Mouse (Mus musculus): ENCODE measurements around the gene Ncoa5.

Ncoa5 gene

DNA sequence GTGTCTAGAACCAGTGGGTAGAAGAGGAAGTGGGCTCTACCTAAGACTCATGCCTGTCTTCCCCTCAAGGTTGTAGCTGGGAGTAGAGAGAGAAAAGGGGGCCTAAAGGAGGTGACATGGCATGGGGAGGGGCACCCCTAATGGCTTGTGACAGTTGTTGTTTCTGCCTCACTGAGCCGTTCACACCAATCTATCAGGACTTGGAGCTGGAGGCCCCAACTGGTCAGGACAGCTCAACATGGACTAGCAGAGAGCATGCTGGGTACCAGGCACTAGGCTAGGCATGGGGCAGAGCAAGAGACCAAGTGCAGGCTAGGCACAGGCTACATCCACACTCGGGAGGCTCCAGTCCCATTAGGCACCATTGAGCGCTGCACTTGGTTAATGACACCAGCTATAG is 43.6 kb downstream of the Ncoa5 start:
- peak; percentile 79 for DNase-seq

DNA sequence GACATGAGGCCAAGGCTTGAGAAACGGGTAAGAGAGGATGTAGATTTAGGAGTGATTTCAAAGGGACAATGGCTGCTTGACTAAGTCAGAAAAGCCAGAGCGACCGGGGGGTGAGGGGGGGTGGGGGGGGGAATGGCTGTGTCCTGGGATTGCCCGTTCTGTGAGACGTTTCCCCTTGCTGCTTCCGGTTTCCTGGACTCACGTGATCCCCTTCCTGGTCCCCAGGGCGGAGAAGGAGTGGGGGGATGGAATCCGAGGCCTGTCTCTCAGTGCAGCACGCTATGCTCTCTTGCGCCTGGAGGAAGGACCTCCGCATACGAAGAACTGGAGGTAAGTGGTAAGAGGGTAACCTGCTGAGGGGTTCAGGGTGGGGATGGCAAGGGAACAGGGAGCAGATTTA is 45.9 kb downstream of the Ncoa5 start:
- no peak for DNase-seq

DNA sequence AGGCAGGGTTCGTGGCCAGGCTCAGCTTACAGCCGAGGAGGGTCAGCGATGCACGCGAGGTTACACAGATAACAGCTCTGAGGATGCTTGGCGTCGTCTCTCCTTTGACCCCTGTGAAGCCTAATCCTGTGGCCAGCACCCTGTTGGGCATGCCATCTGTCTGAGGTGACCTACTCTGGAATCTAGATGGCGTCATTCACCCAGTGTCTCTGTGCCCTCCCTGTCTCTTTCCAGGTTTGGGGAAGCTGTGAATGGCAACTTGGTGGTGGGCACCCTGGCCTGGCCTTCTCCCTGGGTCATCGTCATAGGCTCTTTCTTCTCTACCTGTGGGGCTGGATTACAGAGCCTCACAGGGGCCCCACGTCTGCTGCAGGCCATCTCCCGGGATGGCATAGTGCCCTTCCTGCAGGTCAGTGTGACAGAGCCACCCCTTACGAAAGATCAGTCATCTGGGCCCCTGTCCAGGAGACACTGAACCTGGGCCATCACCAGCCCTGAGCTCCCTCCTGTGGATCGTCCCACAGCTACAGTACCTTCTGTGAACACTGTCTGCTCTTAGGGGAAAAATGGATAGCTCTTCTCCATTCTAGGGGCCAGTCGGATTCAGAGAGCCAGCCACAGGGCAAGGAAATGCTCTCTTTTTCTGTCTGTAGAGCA is 48.2 kb downstream of the Ncoa5 start:
- no peak for DNase-seq

DNA sequence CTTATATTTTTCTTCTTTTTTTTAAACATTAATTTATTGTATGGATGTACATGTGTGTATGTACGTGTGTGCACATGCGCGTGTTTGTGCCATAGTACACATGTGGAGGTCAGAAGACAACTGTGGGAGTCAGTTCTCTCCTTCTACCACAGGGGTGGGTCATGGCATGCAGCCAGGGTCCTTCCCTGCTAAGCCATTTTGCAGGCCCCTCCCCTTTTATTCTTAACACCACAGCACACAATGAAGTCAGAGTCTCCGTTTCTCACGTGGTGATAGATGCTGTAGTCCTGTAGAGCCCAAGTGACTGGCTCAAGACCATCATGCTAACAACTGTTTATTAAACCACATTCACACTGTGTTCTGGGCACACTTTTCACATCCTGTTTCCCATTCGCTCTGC is 48.7 kb downstream of the Ncoa5 start:
- no peak for DNase-seq

DNA sequence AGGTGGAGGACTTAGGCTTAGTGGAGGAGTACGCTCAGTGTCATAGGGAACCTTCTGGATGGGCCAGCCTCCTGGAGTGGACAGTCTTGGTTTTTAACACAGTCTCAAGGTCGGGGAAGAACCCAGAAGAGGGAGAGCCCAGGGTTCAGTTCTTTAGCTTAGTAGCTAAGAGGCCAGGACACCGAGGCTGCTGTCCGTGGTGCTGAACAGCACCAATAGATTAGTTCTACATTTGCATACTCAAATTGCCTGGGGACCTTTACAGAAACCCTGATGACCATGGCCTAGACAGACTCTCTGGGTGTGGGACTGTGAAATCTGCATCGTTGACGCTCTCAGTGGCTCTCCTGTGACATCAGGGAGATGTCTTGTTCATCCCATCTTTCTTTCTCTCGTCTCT is 54.9 kb downstream of the Ncoa5 start:
- DNase-seq, result peak; percentile 78

DNA sequence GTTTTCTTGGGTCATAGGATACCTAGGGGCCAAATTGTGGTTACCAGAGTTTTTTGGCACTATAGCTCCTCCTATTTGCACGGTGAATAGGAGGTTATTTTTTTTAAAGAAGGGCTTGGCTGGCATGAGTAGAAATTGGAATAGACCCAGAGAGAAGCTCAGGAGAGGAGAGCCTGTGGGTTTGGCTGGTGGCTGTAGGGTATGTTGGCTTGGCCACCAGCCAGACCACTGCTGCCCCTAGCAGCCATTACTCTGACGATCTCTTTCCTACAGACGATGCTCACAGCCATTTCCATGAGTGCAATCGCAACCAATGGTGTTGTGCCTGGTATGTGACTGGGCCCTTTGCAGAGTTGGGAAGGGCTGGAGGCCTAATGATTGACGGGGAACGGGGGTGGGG is 59.1 kb downstream of the Ncoa5 start:
- DNase-seq, result no peak

GRCm38 (mm10) chr2:164972646-164973045 is 62.0 kb downstream of the Ncoa5 start:
- no peak for DNase-seq

DNA sequence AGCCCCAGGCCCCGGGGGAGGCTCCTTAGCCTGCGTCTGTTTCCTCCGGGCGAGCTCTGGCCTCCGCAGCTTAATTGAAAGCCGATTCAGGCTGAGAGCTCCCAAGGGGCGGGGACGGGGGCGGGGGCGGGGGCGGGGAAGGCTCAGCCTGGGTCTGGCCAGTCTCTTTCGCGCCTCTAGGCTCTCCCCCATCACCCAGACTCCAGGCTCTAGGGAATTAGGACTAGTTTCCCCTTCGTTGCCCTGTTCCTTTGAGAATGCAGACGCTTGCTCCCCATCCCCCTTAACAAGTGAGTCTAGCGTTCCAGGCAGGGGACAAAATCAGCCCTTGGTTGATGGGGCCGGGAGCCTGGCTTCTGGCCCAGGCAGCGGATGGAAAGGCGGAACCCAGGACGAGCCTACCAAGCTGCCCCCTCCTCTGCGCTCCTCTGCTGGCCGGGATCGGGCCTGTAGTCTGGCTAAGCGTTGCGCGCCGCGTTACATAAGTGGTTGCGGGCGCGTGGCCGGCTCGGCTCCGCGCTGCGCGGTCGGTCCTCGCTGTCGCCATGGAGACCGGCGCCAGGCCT is 64.0 kb downstream of the Ncoa5 start:
- peak; percentile 72 for DNase-seq

DNA sequence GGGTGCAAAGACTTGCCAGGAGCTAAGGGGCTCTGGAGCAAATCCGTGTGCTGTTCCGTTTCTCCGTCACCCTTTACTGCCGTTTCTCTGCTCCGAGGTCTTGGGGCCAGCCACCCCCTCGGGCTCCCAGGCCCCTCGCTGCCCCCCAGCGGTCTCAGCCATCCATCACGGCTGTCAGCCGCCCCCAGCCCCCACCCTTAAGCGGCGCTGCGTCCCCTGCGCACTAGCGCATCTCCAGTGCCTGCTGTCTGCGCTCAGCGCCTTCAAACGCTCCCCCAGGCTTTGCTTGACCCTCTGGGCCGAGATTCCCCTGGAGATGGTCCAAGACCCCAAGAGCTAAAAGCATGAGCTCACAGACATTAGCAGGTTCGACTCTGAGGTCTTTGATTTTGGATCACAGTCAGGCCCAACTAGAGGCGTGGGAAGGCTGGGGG is 65.3 kb downstream of the Ncoa5 start:
- no peak for DNase-seq

GRCm38 (mm10) chr2:164968451-164968851 is 66.2 kb downstream of the Ncoa5 start:
- peak; percentile 86 for DNase-seq

- DNase-seq, result peak; percentile 70
These were observed 66.8 kb downstream of the Ncoa5 start for GRCm38 (mm10) chr2:164967761-164968440.

GRCm38 (mm10) chr2:164967193-164967592 is 67.5 kb downstream of the Ncoa5 start:
- peak; percentile 66 for DNase-seq

DNA sequence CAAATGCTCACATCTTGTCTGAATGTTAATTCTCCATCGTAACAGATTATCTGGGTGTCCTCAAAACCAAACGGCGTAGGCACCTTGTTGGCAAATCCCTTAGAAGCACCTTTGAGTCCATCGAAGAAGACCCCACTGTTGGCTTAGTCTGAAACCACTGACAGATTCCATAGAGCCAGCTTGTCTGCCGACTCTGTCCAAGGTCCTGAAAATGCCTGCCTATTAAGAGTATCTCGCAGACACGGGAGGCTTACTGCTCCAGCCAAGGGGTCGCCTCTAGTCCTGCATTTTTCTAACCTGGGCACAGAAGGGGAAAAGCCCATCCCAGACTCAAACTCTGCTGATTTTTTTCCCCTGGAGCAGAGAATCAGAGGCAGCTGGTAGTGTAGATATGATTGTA is 68.3 kb downstream of the Ncoa5 start:
- peak; percentile 73 for DNase-seq

DNA sequence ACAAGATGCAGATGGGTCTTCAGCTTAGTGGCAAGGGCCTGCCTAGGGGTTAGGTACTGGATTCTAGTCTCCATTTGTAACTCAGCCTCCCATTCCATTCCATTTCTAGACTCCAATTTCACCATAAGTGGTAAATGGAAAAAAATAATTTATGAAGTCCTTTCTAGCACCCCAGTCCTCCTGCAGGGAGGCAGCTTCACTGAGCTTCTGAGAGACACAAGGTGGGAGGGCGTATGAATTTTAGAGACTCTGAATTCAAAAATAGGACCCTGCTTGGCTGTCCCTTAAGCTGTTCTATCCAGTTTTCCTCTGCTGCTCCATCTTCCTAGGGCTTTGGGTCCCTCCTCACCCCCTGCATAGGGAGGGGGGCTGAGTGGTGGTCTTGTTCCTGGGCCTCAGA is 69.7 kb downstream of the Ncoa5 start:
- DNase-seq, result no peak

DNA sequence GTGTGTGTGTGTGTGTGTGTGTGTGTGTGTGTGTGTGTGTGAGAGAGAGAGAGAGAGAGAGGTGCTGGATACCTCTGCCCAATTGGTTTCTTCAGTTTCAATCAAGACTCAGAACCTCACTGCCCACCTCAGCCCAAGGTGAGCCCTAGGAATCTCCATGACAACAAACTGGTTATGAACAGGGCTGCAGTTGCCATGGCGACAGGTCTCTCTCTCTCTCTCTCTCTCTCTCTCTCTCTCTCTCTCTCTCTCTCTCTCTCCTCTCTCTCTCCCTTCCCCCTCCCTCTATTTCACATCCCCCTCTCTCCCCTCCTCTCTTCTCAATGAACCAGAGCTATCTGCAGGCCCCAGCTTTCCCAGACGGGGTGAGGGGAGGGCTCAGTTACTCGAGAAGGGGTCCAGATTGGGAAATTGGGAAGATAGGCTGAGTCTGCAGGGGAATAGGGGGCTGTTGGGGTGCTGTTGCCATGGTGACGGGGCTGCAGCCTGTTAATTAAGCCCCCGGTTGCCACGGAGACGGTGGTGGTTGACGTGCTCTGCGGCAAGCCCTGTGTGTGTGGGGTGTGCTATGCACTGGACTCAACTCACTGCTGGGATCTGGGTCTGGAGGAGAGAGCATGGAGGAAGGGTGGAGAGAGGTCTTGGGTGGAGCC is 70.3 kb downstream of the Ncoa5 start:
- peak; percentile 65 for DNase-seq

DNA sequence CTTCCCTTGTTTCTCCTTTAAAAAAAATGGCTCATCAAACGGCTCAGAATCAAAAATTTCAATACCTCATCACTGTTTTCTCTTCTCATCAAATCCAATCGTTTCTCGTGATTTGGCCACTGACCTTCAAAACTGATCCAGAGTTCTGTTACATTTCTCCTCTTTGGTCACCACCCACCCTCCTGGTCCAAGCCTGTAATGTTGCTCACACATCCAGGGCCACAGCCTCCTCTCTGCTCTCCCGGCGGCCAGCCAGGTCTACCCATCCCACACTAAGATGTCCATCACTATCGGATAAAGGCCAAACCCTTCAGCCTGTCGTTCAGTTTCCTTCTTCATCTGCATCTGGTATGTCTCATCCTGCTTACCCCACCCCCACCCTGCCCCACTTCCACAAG is 72.5 kb downstream of the Ncoa5 start:
- no peak for DNase-seq

- DNase-seq, result peak; percentile 81
These were observed 73.0 kb downstream of the Ncoa5 start for GRCm38 (mm10) chr2:164961506-164962182.

DNA sequence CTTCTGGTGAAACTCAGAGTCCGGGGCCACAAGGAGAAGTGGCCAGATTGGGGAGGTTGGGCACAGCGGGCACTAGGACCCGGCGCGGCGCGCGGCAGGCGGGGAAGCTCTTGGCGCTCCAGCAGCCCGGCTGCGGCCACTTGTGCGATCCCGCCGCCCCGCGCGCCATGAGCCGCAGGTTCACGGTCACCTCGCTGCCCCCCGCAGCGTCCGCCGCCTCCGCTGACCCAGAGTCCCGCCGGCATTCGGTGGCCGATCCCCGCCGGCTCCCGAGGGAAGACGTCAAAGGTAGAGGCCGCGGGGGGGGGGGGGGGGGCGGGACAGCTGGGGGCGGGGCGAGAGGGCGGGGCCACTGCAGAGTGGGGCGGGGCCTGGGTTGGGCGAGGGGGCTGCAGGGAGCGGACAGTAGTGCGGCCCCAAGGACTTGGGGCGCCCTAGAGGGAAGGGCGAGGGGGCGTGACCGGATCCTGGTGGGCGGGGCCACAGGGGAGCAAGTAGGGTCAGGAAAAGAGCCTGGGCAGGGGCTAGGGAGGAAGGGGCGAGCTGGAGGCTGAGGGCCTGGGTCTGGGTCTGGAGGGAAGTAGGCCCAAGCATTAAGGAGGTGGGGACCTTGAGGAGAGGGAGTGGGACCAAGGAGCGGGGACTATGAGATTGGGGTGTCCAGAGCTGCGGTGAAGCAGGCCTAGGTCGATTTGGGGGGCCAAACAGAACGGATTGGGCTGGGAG is 73.8 kb downstream of the Ncoa5 start, which contains the start of gene Slc12a5:
Gene Slc12a5, plus strand, starts transcription at position 87 of the 726 bp plus-strand sequence.
- DNase-seq, result peak; percentile 83

GRCm38 (mm10) chr2:164957548-164958315 is 76.9 kb downstream of the Ncoa5 start:
- peak; percentile 40 for DNase-seq

DNA sequence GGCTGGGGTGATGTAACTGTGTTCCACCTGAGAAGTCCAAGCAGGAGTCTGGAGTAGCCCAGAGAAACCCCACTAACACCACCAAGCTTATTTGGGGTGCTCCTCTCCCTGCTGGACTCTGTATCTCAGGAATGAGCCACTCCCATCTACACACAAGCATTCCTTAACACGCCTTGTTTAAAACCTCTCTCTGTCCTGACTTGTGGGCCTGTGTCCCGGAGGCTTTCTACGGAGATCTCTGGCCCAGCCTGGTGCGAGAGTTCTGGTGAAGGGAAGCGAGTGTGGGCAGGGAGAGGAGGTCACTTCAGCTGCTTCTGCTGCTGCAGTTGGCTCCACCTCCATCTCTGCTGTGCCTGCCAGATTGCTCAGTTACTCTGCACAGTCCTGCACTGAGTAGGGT is 78.5 kb downstream of the Ncoa5 start:
- DNase-seq, result no peak

- no peak for DNase-seq
These were observed 78.9 kb downstream of the Ncoa5 start for GRCm38 (mm10) chr2:164955725-164956124.

GRCm38 (mm10) chr2:164953224-164953623 is 81.4 kb downstream of the Ncoa5 start:
- peak; percentile 90 for DNase-seq

Data from retina, postnatal 1 day (tissue).